ENCODE assay signal across 16 mouse cellular contexts in genomic region chr7:4613740-4614403, GRCm38 (mm10). TPM values are rescaled to one million over a fixed set of nuclear protein-coding genes. Genes with fewer than 3 reads are reported as not detected.
A peak's percentile ranks its signal among the peaks of the same experiment; 100 is the strongest.
DNase-seq lines count a peak whose midpoint lies in the region; ATAC-seq lines count a peak whose summit lies in the region.
"Had no signal": no experiment of that assay in that cellular context is flagged by ENCODE, and none has a peak within 500 bp of the region (broad histone marks: within the 10 kb centered on the region; RNA-seq: fewer than 3 reads in every experiment).

No protein-coding gene starts in this region.

- peak; percentile 42 for DNase-seq in cerebellum, adult 9-10 months
- DNase-seq in cerebellum, postnatal 25 days = no peak
- DNase-seq in neural tube, embryonic 11.5 days (ENCODE audit: low spot score) = peak; percentile 22
- peak; percentile 75 for DNase-seq in induced T-regulatory cell, adult 2 months (ENCODE audit: low read depth)
- no peak for DNase-seq in right cerebral cortex, adult 18-20 months
- no peak for DNase-seq in layer of hippocampus, adult 9-10 months (ENCODE audit: low spot score)
- DNase-seq: adrenal gland, adult 8-10 months; heart, postnatal 4 days; layer of hippocampus, adult 9-11 months; lung, postnatal 14 days; retina, postnatal 1 day had no signal

- WGBS in neural tube, embryonic 11.5 days = 80% methylated on average over 14 of the region's 14 CpGs
- 77% methylated on average over 14 of the region's 14 CpGs for WGBS in neural tube, embryonic 15.5 days

- no peak overlapping the region for H3K4me2 ChIP-seq in neural tube, embryonic 11.5 days (ENCODE audit: low read depth)
- H3K4me2 ChIP-seq in neural tube, embryonic 15.5 days = no peak overlapping the region
- H3K4me2 ChIP-seq: embryonic facial prominence, embryonic 13.5 days; forebrain, embryonic 15.5 days had no signal

- ATAC-seq in neural tube, embryonic 11.5 days (ENCODE audit: insufficient read depth, low FRiP score, low TSS enrichment) = no peak
- ATAC-seq in neural tube, embryonic 15.5 days (ENCODE audit: low FRiP score) = no peak
- ATAC-seq in megakaryocyte progenitor cell, adult 5-6 weeks (replicated peaks; ENCODE audit: poor library complexity) = peak; percentile 94
- ATAC-seq: forebrain, embryonic 15.5 days had no signal

- H3K27me3 ChIP-seq in neural tube, embryonic 11.5 days (ENCODE audit: control insufficient read depth, insufficient read depth, low read length) = no peaks in the 10 kb centered on the region
- H3K27me3 ChIP-seq in neural tube, embryonic 15.5 days (replicated peaks) = no peaks in the 10 kb centered on the region
- H3K27me3 ChIP-seq: embryonic facial prominence, embryonic 13.5 days; forebrain, embryonic 15.5 days had no signal

- no peak overlapping the region for H3K4me3 ChIP-seq in neural tube, embryonic 11.5 days (ENCODE audit: low read depth, low read length)
- no peak overlapping the region for H3K4me3 ChIP-seq in neural tube, embryonic 15.5 days (replicated peaks)
- H3K4me3 ChIP-seq: embryonic facial prominence, embryonic 13.5 days; forebrain, embryonic 15.5 days had no signal

- H3K36me3 ChIP-seq in neural tube, embryonic 11.5 days (ENCODE audit: control insufficient read depth, insufficient read depth, low read length) = no peaks in the 10 kb centered on the region
- H3K36me3 ChIP-seq in neural tube, embryonic 15.5 days = no peaks in the 10 kb centered on the region
- H3K36me3 ChIP-seq: embryonic facial prominence, embryonic 13.5 days; forebrain, embryonic 15.5 days had no signal

- no peak overlapping the region for H3K9ac ChIP-seq in neural tube, embryonic 11.5 days (ENCODE audit: low read length)
- no peak overlapping the region for H3K9ac ChIP-seq in neural tube, embryonic 15.5 days (replicated peaks)
- H3K9ac ChIP-seq: embryonic facial prominence, embryonic 13.5 days; forebrain, embryonic 15.5 days had no signal

- H3K9me3 ChIP-seq in neural tube, embryonic 11.5 days (ENCODE audit: control insufficient read depth, low read length) = no peaks in the 10 kb centered on the region
- no peaks in the 10 kb centered on the region for H3K9me3 ChIP-seq in neural tube, embryonic 15.5 days (replicated peaks)
- H3K9me3 ChIP-seq: embryonic facial prominence, embryonic 13.5 days; forebrain, embryonic 15.5 days had no signal

- H3K4me1 ChIP-seq in neural tube, embryonic 11.5 days (ENCODE audit: control insufficient read depth, insufficient read depth, low read length) = no peaks in the 10 kb centered on the region
- H3K4me1 ChIP-seq in neural tube, embryonic 15.5 days = no peaks in the 10 kb centered on the region
- H3K4me1 ChIP-seq: embryonic facial prominence, embryonic 13.5 days; forebrain, embryonic 15.5 days had no signal

- no peak overlapping the region for H3K27ac ChIP-seq in neural tube, embryonic 11.5 days (ENCODE audit: low read depth, low read length)
- no peak overlapping the region for H3K27ac ChIP-seq in neural tube, embryonic 15.5 days (replicated peaks)
- H3K27ac ChIP-seq: embryonic facial prominence, embryonic 13.5 days; forebrain, embryonic 15.5 days had no signal

RNA-seq across cellular contexts. Expression of gene Ptprh, which starts 10.0 kb away (rescaled TPM):
- not detected in 2 replicates for polyA plus RNA-seq in neural tube, embryonic 11.5 days (2014; fragmentation: Nextera tagmentation; extraction: Ambion mirVana)
- polyA plus RNA-seq in neural tube, embryonic 15.5 days (2015; fragmentation: Nextera tagmentation; extraction: Ambion mirVana) = 0.43 and 0.65 TPM in 2 replicates
- total RNA-seq in megakaryocyte progenitor cell, adult 5-6 weeks (2015) = not detected in 2 replicates
- not detected in 2 replicates for total RNA-seq in megakaryocyte progenitor cell, adult 5-6 weeks (2017)
- total RNA-seq: adrenal gland, adult 8-10 months; heart, postnatal 4 days had no signal
- polyA plus RNA-seq: embryonic facial prominence, embryonic 13.5 days; limb, embryonic 11.5 days had no signal

RNA-seq across cellular contexts. Expression of gene Tmem86b, which starts 17.4 kb away (rescaled TPM):
- 1.5 and 2.1 TPM in 2 replicates for polyA plus RNA-seq in neural tube, embryonic 11.5 days (2014; fragmentation: Nextera tagmentation; extraction: Ambion mirVana)
- polyA plus RNA-seq in neural tube, embryonic 15.5 days (2015; fragmentation: Nextera tagmentation; extraction: Ambion mirVana) = 1.7 and 2.3 TPM in 2 replicates
- total RNA-seq in megakaryocyte progenitor cell, adult 5-6 weeks (2015) = 6.7 and 8.9 TPM in 2 replicates
- 15.2 and 22.4 TPM in 2 replicates for total RNA-seq in megakaryocyte progenitor cell, adult 5-6 weeks (2017)

RNA-seq across cellular contexts. Expression of gene Ppp6r1, which starts 44.9 kb away (rescaled TPM):
- 6.0 and 6.7 TPM in 2 replicates for polyA plus RNA-seq in neural tube, embryonic 11.5 days (2014; fragmentation: Nextera tagmentation; extraction: Ambion mirVana)
- 8.3 and 8.9 TPM in 2 replicates for polyA plus RNA-seq in neural tube, embryonic 15.5 days (2015; fragmentation: Nextera tagmentation; extraction: Ambion mirVana)
- 99.0 and 102 TPM in 2 replicates for total RNA-seq in megakaryocyte progenitor cell, adult 5-6 weeks (2015)
- 124 and 144 TPM in 2 replicates for total RNA-seq in megakaryocyte progenitor cell, adult 5-6 weeks (2017)

Comparison
In these comparisons a context has a peak if more than half of its experiments do, and no peak if none do; other contexts are left out.
1. DNase-seq: peak in cerebellum, adult 9-10 months (single experiment), neural tube, embryonic 11.5 days (single experiment) and induced T-regulatory cell, adult 2 months (single experiment); none in cerebellum, postnatal 25 days (0 of 2), right cerebral cortex, adult 18-20 months (single experiment) and layer of hippocampus, adult 9-10 months (single experiment).